Mouse (Mus musculus): Measurements from ENCODE around the gene Nrgn. TPM values are rescaled to one million over a fixed set of nuclear protein-coding genes. Genes with fewer than 3 reads are reported as not detected.

The Nrgn gene
- total RNA-seq, 2 experiments from 2014 or later = 1,507 to 1,630 TPM

DNA sequence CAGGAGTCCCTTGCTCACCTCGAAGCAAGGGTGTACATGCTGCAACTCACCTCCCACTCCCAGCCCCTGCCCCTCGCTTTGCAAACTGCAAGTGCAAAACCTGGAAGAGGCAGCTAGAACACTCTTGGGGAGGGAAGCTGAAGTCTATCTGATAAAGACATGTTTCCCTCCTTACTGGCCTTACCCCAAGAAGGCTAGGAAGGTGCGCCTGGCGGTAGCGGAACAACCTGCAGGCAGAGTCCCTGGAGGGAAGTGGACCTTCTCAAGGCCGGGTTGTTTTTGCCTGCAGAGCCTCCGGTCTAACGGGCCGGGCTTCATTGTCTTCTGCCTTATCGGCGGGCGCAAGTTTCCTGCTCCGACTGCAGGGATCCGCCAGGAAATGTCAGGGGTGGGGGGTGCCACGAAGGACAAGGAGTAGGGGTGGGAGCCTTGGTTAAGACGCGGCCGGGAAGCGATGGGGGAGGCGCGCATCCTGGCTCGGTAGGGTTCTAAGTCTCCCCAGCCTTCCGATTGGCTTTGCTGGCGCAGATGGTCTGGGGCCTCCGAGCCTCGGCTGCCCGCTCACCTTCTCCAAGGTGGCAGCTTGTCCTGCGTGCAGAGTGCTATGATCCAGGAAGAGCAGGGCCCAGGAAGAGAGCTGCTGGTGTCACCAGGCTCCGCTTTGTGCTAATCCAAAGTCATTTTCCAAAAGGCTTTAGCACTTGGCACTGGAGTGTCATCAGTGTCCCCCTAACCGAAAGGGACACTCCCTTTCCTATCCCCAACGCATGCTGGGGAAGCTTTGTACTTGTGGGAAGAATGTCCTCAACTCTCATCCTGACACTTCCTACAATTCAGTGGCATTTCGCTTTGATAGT is 22.4 kb downstream of the Nrgn start:
- no peak for DNase-seq

DNA sequence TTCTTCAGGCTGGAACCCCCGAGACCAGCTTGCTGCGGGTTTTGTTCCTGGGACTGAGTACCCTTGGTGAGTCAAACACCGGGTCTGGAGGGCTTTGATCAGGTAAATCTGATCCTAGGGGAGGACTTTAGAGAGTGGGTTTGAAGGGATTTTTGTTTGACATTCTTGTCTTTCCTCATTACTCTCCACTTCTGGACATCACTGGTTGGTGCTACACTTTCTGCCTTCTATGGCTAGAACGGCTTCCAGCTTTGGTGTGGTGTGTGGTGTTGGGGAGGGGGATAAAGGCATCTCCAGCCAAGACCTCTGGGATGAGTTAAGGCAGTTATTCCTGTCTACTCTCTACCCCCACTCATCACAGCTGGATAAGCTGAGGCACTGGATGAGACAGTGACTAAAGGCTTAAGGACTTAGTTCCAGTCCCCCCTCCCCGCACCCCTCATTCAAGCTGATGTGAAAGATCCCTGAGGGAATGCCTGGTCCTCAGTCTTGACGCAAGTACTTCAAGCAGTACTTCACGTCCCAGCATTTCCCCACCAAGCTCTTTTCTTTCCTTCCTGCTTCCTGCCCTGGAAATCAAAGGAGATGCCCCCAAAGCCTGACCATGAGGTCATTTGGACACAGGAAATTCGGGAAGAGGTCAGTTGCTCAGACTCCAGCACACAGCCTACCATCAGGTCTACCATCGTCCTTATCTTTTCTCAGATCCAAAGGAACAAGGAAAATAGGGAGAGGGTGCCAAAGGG is 24.3 kb downstream of the Nrgn start:
- no peak for DNase-seq

DNA sequence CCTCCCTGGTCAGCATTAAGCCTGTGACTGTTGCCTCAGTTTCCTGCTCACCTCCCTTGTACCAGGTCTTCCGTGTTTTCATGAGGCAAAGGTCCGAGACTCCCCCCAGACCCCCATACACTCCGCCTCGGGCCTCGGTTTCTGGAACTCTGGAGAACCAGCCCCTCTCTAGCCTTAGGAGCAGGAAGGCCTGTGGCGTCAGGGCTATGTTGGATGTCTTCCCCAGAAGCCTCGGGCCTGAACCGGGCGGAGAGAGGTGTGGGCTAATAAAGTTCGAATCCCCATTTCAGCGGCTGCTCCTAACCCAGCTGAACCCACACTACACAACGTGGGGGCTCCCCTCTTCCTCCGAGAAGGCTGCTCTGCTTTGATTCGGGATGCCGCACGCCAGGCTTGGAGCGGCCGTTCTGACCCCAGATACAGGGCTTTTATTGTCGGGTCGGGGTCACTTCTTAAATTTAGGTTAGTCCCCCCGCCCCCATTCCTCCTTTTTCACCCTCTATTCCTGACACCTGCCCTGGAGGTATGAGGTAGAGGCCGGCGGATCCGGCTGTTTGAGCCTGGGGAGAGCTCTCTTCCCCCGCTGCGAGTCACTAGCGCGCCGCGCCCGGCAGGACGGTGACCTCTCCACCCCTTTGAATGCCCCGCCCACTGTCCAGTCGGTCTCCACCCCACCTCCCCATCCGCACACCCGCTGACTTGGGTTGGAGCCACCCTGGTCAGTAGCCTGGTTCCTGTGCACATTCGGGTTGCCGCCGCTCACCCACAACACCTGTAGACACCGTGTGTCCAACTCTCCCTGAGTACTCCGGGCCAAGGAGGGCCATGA is 25.1 kb downstream of the Nrgn start, which contains the start of gene Esam:
Gene Esam (plus strand): TSS at position 683 of the 829 bp plus-strand sequence.
- DNase-seq = no peak

DNA sequence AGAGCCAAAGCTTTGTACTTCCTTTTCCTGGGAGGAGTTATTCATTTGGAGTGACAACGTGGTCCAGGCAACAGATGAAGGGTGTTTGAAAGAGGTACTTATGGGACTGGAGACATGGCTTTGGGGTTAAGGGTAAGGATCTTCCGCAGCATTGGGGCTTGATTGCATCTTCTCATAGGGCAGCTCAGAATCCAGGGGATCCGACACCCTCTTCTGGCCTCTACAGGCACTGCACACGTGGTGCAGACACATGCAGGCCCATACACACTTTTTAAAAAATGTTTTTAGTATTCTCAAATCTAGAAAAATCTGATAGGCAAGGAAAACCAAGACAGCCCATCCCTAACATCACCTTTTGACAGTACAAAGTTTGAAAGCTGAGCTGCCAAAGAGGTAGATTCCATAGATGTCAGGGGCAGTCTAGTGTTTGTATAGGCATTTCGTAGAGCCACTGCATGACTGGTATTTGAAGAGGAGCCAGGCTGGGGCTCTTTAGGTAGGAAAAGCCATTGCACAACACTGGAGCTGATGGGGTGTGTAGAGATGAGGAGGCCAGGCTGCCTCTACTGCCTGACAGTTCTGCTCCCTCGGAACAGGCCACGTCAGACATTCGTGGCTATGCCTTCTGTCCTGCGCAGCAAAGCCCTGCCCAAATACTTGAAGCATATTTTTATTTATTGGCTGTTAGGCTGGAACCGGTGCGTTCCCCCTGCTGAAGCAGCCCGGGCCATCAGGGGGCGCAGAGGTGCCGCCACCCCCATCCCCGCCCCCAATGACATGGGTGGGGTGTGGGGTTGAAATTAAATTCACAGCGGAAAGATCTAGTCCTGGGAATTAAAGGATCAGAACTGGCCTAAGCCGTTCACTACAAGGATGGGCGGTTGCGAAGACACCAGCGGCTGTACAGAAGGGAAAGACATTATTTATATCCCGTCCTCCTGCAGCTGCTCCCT is 26.0 kb downstream of the Nrgn start:
- DNase-seq = no peak

DNA sequence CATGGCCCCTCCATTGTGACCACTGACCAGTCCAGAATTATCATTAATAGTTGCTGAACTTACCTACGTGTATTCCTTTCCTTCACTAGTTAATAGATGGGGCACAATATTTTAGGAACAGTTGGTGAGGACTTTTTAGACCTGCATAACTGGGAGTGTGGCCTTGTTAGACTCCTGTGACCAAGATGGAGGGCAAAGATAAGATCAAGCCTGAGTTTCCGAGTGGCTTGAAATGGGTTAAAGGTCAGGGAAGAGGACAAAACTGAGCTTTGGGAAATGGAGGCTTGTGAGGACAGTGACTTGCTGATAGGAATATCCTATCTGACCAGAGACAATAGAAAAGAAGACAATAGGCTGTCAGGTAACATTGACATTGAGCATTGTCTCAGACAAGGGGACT is 27.2 kb downstream of the Nrgn start:
- no peak for DNase-seq

DNA sequence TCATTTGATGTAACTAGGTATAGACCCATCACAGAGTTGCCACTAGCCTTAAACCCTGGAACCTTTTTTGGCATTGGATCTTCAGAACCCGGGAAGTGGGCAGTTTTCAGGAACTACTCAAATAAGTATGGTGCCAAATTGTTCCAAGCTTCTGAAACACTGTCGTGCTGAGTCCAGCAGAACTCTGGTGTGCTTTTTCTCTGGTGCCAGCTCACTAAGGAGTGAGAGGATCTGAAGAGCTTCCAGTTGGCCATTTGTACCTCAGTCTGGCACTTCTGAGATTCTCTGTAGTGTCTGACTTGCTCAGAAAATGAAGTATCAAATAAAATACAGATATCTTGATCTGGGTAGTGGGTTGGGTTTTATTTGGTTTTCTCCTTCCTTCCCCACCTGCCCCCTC is 32.7 kb downstream of the Nrgn start:
- DNase-seq = no peak

DNA sequence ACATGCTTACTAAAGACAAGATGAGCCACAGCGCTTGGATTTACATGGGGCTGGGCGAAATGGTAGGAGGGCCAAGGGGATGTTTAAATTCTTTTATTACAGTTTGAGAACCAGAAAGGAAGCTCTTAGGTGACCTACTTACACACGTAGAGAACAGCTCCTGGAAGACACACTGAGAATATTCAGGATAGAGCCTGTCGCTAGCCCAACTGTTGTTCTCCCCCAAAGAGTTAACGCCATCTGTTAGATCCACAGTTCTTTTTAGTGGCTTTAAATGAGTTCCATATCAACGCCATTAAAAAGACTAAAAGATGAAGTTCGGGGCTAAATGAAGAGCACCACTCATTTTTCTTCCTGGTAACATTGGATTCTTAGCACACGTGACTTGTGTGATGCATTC is 33.7 kb downstream of the Nrgn start:
- DNase-seq = no peak

DNA sequence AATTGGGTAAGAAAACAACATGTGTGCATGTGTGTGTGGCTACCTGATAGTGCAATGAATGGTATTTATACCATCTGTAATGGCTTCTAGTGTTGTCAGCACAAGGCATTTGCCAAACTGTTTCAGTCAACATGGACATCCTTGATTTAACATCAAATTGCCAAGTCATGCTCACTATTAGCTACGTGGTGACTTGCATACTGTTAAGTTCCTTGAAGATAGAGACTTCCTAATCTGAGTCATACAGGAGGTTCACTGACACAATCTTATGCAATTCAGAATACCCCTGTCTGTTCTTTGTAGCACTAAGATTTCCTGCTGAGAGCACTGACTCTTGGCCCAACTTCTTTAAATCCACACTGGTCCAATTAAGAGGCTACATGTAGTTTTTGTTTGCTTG is 35.2 kb downstream of the Nrgn start:
- no peak for DNase-seq

DNA sequence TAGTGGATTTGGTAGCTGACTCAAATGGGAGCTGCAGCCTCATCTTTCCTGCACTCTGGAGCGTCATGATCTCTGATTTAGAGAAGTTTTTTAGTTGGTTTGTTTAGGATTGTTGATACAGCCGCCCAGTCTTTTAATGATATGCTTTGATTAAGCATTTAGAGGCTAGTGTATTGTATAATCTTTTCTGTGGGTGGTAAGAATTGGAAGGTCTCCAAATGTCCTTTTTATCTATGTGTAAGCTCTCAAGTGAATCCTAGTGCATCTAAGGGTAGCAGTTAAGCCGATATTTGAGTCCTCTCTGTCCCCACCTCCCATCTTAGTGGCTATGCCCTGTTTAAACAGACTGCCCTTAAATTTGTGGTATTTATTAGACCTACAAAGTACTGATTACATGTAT is 38.2 kb downstream of the Nrgn start:
- no peak for DNase-seq

DNA sequence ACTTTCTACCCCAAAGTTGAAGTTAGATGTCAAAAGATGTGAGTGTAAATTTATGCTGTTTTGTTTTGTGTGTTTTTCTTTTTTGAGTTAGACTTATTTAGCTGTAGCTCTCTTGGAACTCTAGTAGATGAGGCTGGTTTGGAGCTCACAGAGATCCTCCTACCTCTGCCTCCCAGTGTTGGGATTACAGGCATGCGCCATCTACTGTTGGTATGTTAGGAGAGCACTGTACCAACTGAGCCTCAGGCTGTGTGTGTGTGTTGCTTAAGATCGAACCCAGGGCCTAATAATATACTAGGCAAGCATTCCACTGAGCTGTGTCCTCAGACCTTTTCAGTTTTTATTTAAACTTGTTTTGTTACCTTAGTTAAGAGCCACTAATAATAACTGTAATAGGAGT is 40.6 kb downstream of the Nrgn start:
- no peak for DNase-seq

DNA sequence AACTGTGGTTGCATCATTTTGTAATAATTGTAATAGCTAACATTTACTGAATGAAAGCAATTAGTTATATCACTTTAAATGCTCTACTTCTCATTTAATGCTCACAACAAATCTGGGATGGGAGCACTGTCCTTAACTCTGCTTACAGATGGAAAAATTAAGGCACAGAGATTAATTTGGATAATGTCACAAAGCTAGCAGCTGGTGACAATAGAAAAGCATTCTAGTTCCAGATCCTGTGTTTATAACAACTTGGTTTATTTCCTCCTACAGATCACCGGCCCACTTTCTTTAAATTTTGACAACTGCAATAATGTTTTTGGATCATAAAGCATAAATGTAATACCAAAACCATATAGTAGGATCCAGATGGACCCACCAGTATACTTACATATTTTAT is 46.7 kb downstream of the Nrgn start:
- no peak for DNase-seq

DNA sequence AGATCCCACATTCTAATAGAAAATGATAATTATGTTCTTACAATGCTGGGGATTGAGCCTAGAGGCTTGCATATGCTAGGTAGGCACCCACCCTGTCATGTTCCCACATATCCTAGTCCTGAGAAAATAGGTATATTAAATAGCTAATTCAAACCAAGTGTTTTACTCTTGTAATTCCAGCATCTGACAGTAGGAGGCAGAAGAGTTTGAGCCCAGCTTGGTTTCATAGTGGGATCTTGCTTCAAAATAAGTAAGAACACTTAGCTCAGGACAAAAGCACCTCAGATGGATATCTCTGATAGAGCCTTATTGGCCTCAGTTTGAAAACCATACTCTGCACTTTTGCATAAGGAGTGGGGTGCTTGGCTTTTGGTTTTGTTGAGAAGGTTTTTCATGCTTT is 48.4 kb downstream of the Nrgn start:
- no peak for DNase-seq

DNA sequence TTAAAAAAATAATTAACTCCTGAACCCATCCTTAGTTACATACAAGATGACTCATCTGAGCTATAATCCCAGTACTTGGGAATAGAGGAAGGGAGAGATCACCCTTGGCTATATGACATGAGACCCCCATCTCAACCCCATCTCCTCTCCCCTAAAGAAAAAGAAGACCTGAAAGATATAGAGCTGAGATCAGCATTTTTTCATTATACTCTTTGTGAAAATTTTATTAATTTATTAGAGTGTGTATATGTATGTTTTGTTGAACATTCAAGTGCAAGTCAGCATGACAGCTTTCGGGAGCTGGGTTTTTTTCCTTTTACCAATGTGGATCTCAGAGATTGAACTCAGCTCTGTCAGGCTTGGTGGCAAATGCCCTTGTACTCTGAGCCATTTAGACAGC is 51.5 kb downstream of the Nrgn start:
- DNase-seq = no peak

DNA sequence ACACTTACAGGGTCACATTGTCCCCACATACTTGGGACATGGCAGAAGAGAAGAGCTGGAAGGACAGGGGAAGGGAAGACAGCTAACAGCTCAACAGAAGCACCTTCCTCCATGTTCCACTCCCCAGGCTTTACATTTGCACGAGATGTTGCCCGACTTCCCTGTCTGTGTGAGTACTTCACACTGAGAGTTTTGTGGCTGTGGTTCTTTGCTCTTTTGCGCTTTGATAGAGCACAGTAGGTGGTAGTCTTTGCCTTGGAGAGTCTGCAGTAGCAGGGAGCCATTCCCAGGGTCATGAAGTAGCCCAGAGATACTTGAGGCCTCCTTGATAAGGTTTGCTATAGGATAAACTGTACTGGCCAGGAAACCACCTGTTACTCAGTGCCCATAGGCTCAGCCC is 52.5 kb downstream of the Nrgn start:
- no peak for DNase-seq

DNA sequence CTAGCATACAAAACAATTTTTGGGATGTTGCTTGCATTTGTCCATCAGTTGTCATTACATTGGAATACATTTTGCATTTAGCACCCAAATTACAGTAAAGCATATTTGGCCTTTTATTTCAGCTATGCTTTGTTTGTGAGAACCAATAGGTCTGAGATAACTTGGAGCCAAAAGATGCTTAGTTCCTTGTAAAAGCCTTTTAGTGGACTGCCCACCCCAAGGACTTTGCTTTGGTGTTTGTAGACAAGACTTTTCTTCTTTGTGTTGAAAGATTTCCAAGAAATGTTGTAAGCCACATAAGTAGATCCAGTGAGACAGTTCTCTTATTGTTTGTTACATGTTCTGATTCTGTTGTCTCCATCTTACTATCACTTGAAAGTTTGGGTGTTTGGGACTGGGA is 56.4 kb downstream of the Nrgn start:
- DNase-seq = no peak

DNA sequence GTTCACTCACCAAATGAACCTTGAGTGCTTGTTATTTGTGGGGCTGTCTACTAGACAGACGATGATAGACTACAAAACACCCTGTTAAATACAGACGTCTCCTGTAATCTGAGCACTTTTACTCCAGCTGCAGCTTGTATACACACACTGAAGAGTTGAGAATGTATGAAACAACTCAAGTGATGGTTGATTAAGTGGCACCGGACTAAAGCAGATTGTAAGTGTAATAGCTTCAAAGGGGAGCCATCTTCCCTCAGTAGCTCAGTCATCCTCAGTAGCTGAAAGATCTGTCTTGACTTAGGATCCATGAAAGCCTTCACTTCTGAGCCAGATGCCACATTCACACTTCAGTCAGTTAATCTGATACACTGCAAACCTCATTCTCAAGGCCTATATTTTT is 56.9 kb downstream of the Nrgn start:
- no peak for DNase-seq

Other genes with a start within 250 kb of the Nrgn start
- 1 to 10 TPM; 1.9 to 2.2 TPM for gene Ccdc15, start 204.5 kb downstream of the Nrgn start, total RNA-seq (2021)
- gene Hepacam, start 185.6 kb downstream of the Nrgn start, total RNA-seq (2021) = 10 to 100 TPM; 66.3 to 66.9 TPM
- 1 to 10 TPM; 5.4 to 7.0 TPM for gene Robo4, start 151.0 kb downstream of the Nrgn start, total RNA-seq (2021)
- gene Robo3, start 119.7 kb downstream of the Nrgn start, total RNA-seq (2021) = 10 to 100 TPM; 13.9 to 14.3 TPM
- gene Msantd2, start 63.6 kb downstream of the Nrgn start, total RNA-seq (2021) = 10 to 100 TPM; 21.9 to 27.5 TPM
- 10 to 100 TPM; 17.7 to 22.6 TPM for gene Esam, start 24.8 kb downstream of the Nrgn start, total RNA-seq (2021)
- 1 to 10 TPM; 2.7 to 4.7 TPM for gene Vsig2, start 13.6 kb downstream of the Nrgn start, total RNA-seq (2021)
- 10 to 100 TPM; 13.0 to 13.3 TPM for gene Siae, start 2.8 kb upstream of the Nrgn start, total RNA-seq (2021)
- gene Spa17, start 60.8 kb upstream of the Nrgn start, total RNA-seq (2021) = 1 to 10 TPM; 1.5 to 2.4 TPM
- 10 to 100 TPM; 48.1 to 48.3 TPM for gene Tbrg1, start 104.4 kb upstream of the Nrgn start, total RNA-seq (2021)
- gene Panx3, start 116.3 kb upstream of the Nrgn start, total RNA-seq (2021) = not detected
- not detected for gene Olfr160, start 163.3 kb upstream of the Nrgn start, total RNA-seq (2021)
- gene Olfr874, start 192.2 kb upstream of the Nrgn start, total RNA-seq (2021) = not detected
- not detected for gene Olfr875, start 219.0 kb upstream of the Nrgn start, total RNA-seq (2021)